Mouse (Mus musculus) stomach, embryonic 15.5 days (tissue): ENCODE results near the gene Pla1a. TPM values are rescaled to one million over a fixed set of nuclear protein-coding genes. Genes with fewer than 3 reads are reported as not detected.

Experiments
- ATAC-seq: fragments of 200-750 bp; cut with Nextera tagmentation; 2 replicates; pipeline ENCODE4 v1.8.0; 2017; ENCODE audit warnings: low read depth, moderate number of reproducible peaks, moderate TSS enrichment; ENCODE audit not compliant: insufficient read depth, low FRiP score
- H3K27ac ChIP-seq: fragments of 300-500 bp; sonication (generic); 2 replicates; pipeline ENCODE4 v1.5.1; 2015; ENCODE audit warnings: mild to moderate bottlenecking, inconsistent platforms
- H3K27me3 ChIP-seq: fragments of 300-500 bp; sonication (generic); replicated peaks from 2 replicates; pipeline ENCODE4 v1.6.1; 2015; ENCODE audit warnings: inconsistent platforms
- H3K36me3 ChIP-seq: fragments of 300-500 bp; sonication (generic); 2 replicates; pipeline ENCODE4 v1.6.1; 2015; ENCODE audit warnings: inconsistent platforms
- H3K4me1 ChIP-seq: fragments of 300-500 bp; sonication (generic); 2 replicates; pipeline ENCODE4 v1.6.1; 2015; ENCODE audit warnings: inconsistent platforms
- H3K4me2 ChIP-seq: fragments of 300-500 bp; sonication (generic); 2 replicates; pipeline ENCODE4 v1.6.1; 2015; ENCODE audit warnings: mild to moderate bottlenecking, inconsistent platforms
- H3K4me3 ChIP-seq: fragments of 300-500 bp; sonication (generic); replicated peaks from 2 replicates; pipeline ENCODE4 v1.5.1; 2015; ENCODE audit warnings: inconsistent platforms
- H3K9ac ChIP-seq: fragments of 300-500 bp; sonication (generic); 2 replicates; pipeline ENCODE4 v1.6.1; 2015; ENCODE audit warnings: inconsistent platforms
- H3K9me3 ChIP-seq: fragments of 300-500 bp; sonication (generic); 2 replicates; pipeline ENCODE4 v1.6.1; 2016; ENCODE audit warnings: inconsistent platforms
- WGBS: fragments of 180-500 bp; shearing (Covaris S2); methylation state at CpG from one replicate; pipeline ENCODE4 v1.1.7; 2015; 5-methylcytosine and 5-hydroxymethylcytosine counted together
- polyA plus RNA-seq: library from polyadenylated mRNA; unstranded; fragments of >200 nt; fragmentation: Nextera tagmentation; extraction: Ambion mirVana; gene quantifications from 2 replicates; pipeline ENCODE4 v1.2.1, GENCODE M21; 2015

The Pla1a gene
- polyA plus RNA-seq, 1 experiment from 2014 or later: 3.2 TPM

GRCm38 (mm10) chr16:38469437-38469836 is 36.5 kb upstream of the Pla1a start:
- ATAC-seq: no peak
- H3K27ac ChIP-seq: no peak overlapping the region
- 77% methylated on average over 8 of the region's 8 CpGs for WGBS

GRCm38 (mm10) chr16:38468706-38469018 is 35.7 kb upstream of the Pla1a start:
- H3K9me3 ChIP-seq: no peaks in the 10 kb centered on the region
- WGBS: 42% methylated on average over 3 of the region's 3 CpGs
- no peak for ATAC-seq
- no peaks in the 10 kb centered on the region for H3K4me1 ChIP-seq
- no peaks in the 10 kb centered on the region for H3K36me3 ChIP-seq
- no peak overlapping the region for H3K27ac ChIP-seq
- no peak overlapping the region for H3K4me2 ChIP-seq
- no peaks in the 10 kb centered on the region for H3K27me3 ChIP-seq
- no peak overlapping the region for H3K4me3 ChIP-seq
- no peak overlapping the region for H3K9ac ChIP-seq

More at GRCm38 (mm10) chr16:38469437-38469836, 36.5 kb upstream of the Pla1a start:
- H3K4me3 ChIP-seq: no peak overlapping the region
- no peaks in the 10 kb centered on the region for H3K27me3 ChIP-seq
- no peaks in the 10 kb centered on the region for H3K4me1 ChIP-seq
- H3K9ac ChIP-seq: no peak overlapping the region
- no peaks in the 10 kb centered on the region for H3K9me3 ChIP-seq
- H3K4me2 ChIP-seq: no peak overlapping the region
- no peaks in the 10 kb centered on the region for H3K36me3 ChIP-seq

GRCm38 (mm10) chr16:38467917-38468705 is 35.2 kb upstream of the Pla1a start:
- H3K36me3 ChIP-seq: no peaks in the 10 kb centered on the region
- H3K27me3 ChIP-seq: no peaks in the 10 kb centered on the region
- H3K9ac ChIP-seq: no peak overlapping the region
- H3K9me3 ChIP-seq: no peaks in the 10 kb centered on the region
- H3K4me2 ChIP-seq: no peak overlapping the region
- no peak for ATAC-seq
- WGBS: 63% methylated on average over 8 of the region's 8 CpGs
- H3K4me3 ChIP-seq: no peak overlapping the region
- no peak overlapping the region for H3K27ac ChIP-seq
- H3K4me1 ChIP-seq: no peaks in the 10 kb centered on the region

- no peaks in the 10 kb centered on the region for H3K4me1 ChIP-seq
- no peaks in the 10 kb centered on the region for H3K36me3 ChIP-seq
- no peak overlapping the region for H3K4me3 ChIP-seq
- no peak overlapping the region for H3K4me2 ChIP-seq
- no peak overlapping the region for H3K9ac ChIP-seq
- H3K27ac ChIP-seq: no peak overlapping the region
- WGBS: 74% methylated on average over 13 of the region's 13 CpGs
- H3K27me3 ChIP-seq: no peaks in the 10 kb centered on the region
- no peaks in the 10 kb centered on the region for H3K9me3 ChIP-seq
- peak; percentile 46; the same call in 1 of the 2 replicates for ATAC-seq
Observed at GRCm38 (mm10) chr16:38467091-38467916, 34.4 kb upstream of the Pla1a start.

- Histone ChIP-seq H3K4me2 (no peak overlapping the region), H3K36me3 (no peaks in the 10 kb centered on the region), H3K9me3 (no peaks in the 10 kb centered on the region), H3K4me3 (no peak overlapping the region), H3K4me1 (no peaks in the 10 kb centered on the region), H3K27ac (no peak overlapping the region), H3K9ac (no peak overlapping the region), H3K27me3 (no peaks in the 10 kb centered on the region)
- ATAC-seq: no peak
- WGBS: 75% methylated on average over 4 of the region's 4 CpGs
Observed at GRCm38 (mm10) chr16:38466089-38466488, 33.1 kb upstream of the Pla1a start.

GRCm38 (mm10) chr16:38463305-38463704 is 30.4 kb upstream of the Pla1a start:
- H3K4me3 ChIP-seq: no peak overlapping the region
- no peaks in the 10 kb centered on the region for H3K27me3 ChIP-seq
- no peak overlapping the region for H3K27ac ChIP-seq
- no peaks in the 10 kb centered on the region for H3K9me3 ChIP-seq
- H3K9ac ChIP-seq: no peak overlapping the region
- H3K4me1 ChIP-seq: no peaks in the 10 kb centered on the region
- H3K36me3 ChIP-seq: no peaks in the 10 kb centered on the region
- 87% methylated on average over 5 of the region's 5 CpGs for WGBS
- H3K4me2 ChIP-seq: no peak overlapping the region
- ATAC-seq: no peak

- H3K9ac ChIP-seq: no peak overlapping the region
- 76% methylated on average over 7 of the region's 7 CpGs for WGBS
- no peaks in the 10 kb centered on the region for H3K4me1 ChIP-seq
- no peaks in the 10 kb centered on the region for H3K27me3 ChIP-seq
- ATAC-seq: no peak
- no peaks in the 10 kb centered on the region for H3K9me3 ChIP-seq
- H3K36me3 ChIP-seq: no peaks in the 10 kb centered on the region
- H3K4me3 ChIP-seq: no peak overlapping the region
- H3K4me2 ChIP-seq: no peak overlapping the region
- no peak overlapping the region for H3K27ac ChIP-seq
Observed at GRCm38 (mm10) chr16:38462161-38462560, 29.2 kb upstream of the Pla1a start.

GRCm38 (mm10) chr16:38461749-38462148 is 28.8 kb upstream of the Pla1a start:
- 80% methylated on average over 8 of the region's 8 CpGs for WGBS
- ATAC-seq: no peak
- no peak overlapping the region for H3K9ac ChIP-seq
- no peaks in the 10 kb centered on the region for H3K9me3 ChIP-seq
- no peak overlapping the region for H3K4me3 ChIP-seq
- no peaks in the 10 kb centered on the region for H3K4me1 ChIP-seq
- H3K27me3 ChIP-seq: no peaks in the 10 kb centered on the region
- H3K36me3 ChIP-seq: no peaks in the 10 kb centered on the region
- no peak overlapping the region for H3K27ac ChIP-seq
- H3K4me2 ChIP-seq: no peak overlapping the region

GRCm38 (mm10) chr16:38459990-38460389 is 27.0 kb upstream of the Pla1a start:
- Histone ChIP-seq H3K9me3 (no peaks in the 10 kb centered on the region), H3K4me1 (no peaks in the 10 kb centered on the region), H3K4me3 (no peak overlapping the region), H3K36me3 (no peaks in the 10 kb centered on the region), H3K27ac (no peak overlapping the region), H3K4me2 (no peak overlapping the region), H3K27me3 (no peaks in the 10 kb centered on the region), H3K9ac (no peak overlapping the region)
- ATAC-seq: no peak
- 85% methylated on average over 4 of the region's 4 CpGs for WGBS

GRCm38 (mm10) chr16:38458600-38459280 is 25.8 kb upstream of the Pla1a start:
- Histone ChIP-seq H3K4me1 (no peaks in the 10 kb centered on the region), H3K27me3 (no peaks in the 10 kb centered on the region), H3K36me3 (no peaks in the 10 kb centered on the region), H3K4me3 (no peak overlapping the region), H3K27ac (peak overlapping the region; percentile 42; the same call in 1 of the 2 replicates), H3K9me3 (no peaks in the 10 kb centered on the region), H3K9ac (no peak overlapping the region), H3K4me2 (no peak overlapping the region)
- 61% methylated on average over 6 of the region's 6 CpGs for WGBS
- peak; percentile 66; the same call in 1 of the 2 replicates for ATAC-seq

GRCm38 (mm10) chr16:38456812-38457567 is 24.0 kb upstream of the Pla1a start:
- no peak for ATAC-seq
- Histone ChIP-seq H3K27ac (no peak overlapping the region), H3K27me3 (no peaks in the 10 kb centered on the region), H3K9ac (no peak overlapping the region), H3K9me3 (no peaks in the 10 kb centered on the region), H3K4me1 (no peaks in the 10 kb centered on the region), H3K4me2 (no peak overlapping the region), H3K4me3 (no peak overlapping the region), H3K36me3 (no peaks in the 10 kb centered on the region)
- WGBS: 52% methylated on average over 11 of the region's 11 CpGs
